Mouse (Mus musculus): Measurements from ENCODE around the gene Pdzph1.

DNA sequence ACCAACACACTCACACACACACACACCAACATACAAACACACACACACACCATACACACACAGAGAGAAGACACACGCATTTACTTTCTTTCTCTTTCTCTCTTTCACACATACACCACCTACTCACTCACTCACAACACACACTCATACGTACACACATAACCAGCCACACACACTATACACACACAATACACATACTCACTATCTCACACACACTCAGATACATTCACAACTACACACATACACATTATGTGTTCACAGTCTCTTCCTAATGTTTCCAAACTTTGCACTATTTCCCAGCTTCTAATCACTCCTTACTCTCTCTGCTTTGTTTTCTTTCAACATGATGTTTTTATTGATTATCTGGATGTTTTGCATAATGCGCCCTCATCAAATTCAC is 72.6 kb downstream of the Pdzph1 start:
- TF ChIP-seq CTCF (IDR thresholded peaks at IDR 0.05; ENCODE audit: extremely low read depth, insufficient read depth, low read length) (no peak), POLR2A (IDR thresholded peaks at IDR 0.05; ENCODE audit: extremely low read depth, insufficient read depth, low read length) (no peak)
